Mouse (Mus musculus) adrenal gland, postnatal 10 days (tissue): ENCODE results near the gene Ssrp1. TPM values are rescaled to one million over a fixed set of nuclear protein-coding genes. Genes with fewer than 3 reads are reported as not detected.

Experiments used
- DNase-seq: peaks from one replicate; pipeline ENCODE4 v3.0.0; 2021; ENCODE audit warnings: mixed read lengths
- long read RNA-seq, 2 experiments: library from polyadenylated mRNA; stranded (forward); transcript quantifications; one replicate each; pipeline ENCODE4 v2.0.0; 2021
- total RNA-seq, 2 experiments: library from RNA; stranded (reverse); gene quantifications; 2 replicates each; pipeline ENCODE4 v1.2.3; 2021

Ssrp1 gene
- 100 to 1,000 TPM; 111 to 125 TPM for total RNA-seq
- long read RNA-seq, experiment 1, transcript Ssrp1-201 (17 exons, 2,739 nt) = major isoform, 88 of 172 reads
- long read RNA-seq, experiment 1, partial matches to known transcripts = 69 of 172 reads
- long read RNA-seq, experiment 1, other reads (novel, unspliced or antisense) = 13 of 172 reads
- long read RNA-seq, experiment 2, transcript Ssrp1-201 (17 exons, 2,739 nt) = major isoform, 65 of 102 reads
- long read RNA-seq, experiment 2, transcript Ssrp1-209 (17 exons, 2,721 nt) = minor isoform, 6 of 102 reads
- long read RNA-seq, experiment 2, partial matches to known transcripts = 18 of 102 reads
- long read RNA-seq, experiment 2, other reads (novel, unspliced or antisense) = 12 of 102 reads

GRCm38 (mm10) chr2:85037047-85038026 is at the start of gene Ssrp1, which contains the start of gene P2rx3:
Ssrp1 (plus strand) TSS chr2:85037234.
P2rx3 (minus strand) TSS chr2:85037462.
- peak; percentile 94 for DNase-seq

GRCm38 (mm10) chr2:84987930-84988329 is 49.1 kb upstream of the Ssrp1 start, which contains the start of gene Prg3:
Prg3 (plus strand) TSS chr2:84988215.
- no peak for DNase-seq

- DNase-seq = no peak
Observed at GRCm38 (mm10) chr2:84996376-84996775, 40.7 kb upstream of the Ssrp1 start.

GRCm38 (mm10) chr2:84999486-85000181 is 37.4 kb upstream of the Ssrp1 start:
- DNase-seq = no peak

GRCm38 (mm10) chr2:85001497-85001896 is 35.5 kb upstream of the Ssrp1 start:
- no peak for DNase-seq

GRCm38 (mm10) chr2:85002575-85002974 is 34.5 kb upstream of the Ssrp1 start:
- no peak for DNase-seq

- DNase-seq = no peak
Observed at GRCm38 (mm10) chr2:85004341-85004740, 32.7 kb upstream of the Ssrp1 start.

GRCm38 (mm10) chr2:85006600-85006999 is 30.4 kb upstream of the Ssrp1 start:
- DNase-seq = no peak

GRCm38 (mm10) chr2:85007729-85008128 is 29.3 kb upstream of the Ssrp1 start:
- DNase-seq = peak; percentile 19

- no peak for DNase-seq
Observed at GRCm38 (mm10) chr2:85009212-85009611, 27.8 kb upstream of the Ssrp1 start.

- DNase-seq = peak; percentile 57
Observed at GRCm38 (mm10) chr2:85011906-85012604, 25.0 kb upstream of the Ssrp1 start.

- no peak for DNase-seq
Observed at GRCm38 (mm10) chr2:85012679-85013078, 24.4 kb upstream of the Ssrp1 start.

- no peak for DNase-seq
Observed at GRCm38 (mm10) chr2:85013826-85014587, 23.0 kb upstream of the Ssrp1 start.

GRCm38 (mm10) chr2:85014588-85014982 is 22.4 kb upstream of the Ssrp1 start:
- DNase-seq = no peak

GRCm38 (mm10) chr2:85022043-85022442 is 15.0 kb upstream of the Ssrp1 start:
- DNase-seq = peak; percentile 30

GRCm38 (mm10) chr2:85026178-85026577 is 10.9 kb upstream of the Ssrp1 start:
- DNase-seq = no peak

- no peak for DNase-seq
Observed at GRCm38 (mm10) chr2:85027281-85027680, 9.8 kb upstream of the Ssrp1 start.

- no peak for DNase-seq
Observed at GRCm38 (mm10) chr2:85029897-85030296, 7.1 kb upstream of the Ssrp1 start.

GRCm38 (mm10) chr2:85030989-85031388 is 6.0 kb upstream of the Ssrp1 start:
- DNase-seq = no peak

- DNase-seq = no peak
Observed at GRCm38 (mm10) chr2:85033121-85033520, 3.9 kb upstream of the Ssrp1 start.

GRCm38 (mm10) chr2:85034169-85034568 is 2.9 kb upstream of the Ssrp1 start:
- DNase-seq = no peak
